Mouse (Mus musculus) neural tube, embryonic 11.5 days (tissue): ENCODE data around the gene Ddx19a. TPM values are rescaled to one million over a fixed set of nuclear protein-coding genes. Genes with fewer than 3 reads are reported as not detected.
A peak's percentile ranks its signal among the peaks of the same experiment; 100 is the strongest.

Source experiments
- ATAC-seq: fragments of 200-750 bp; cut with Nextera tagmentation; 2 replicates; pipeline ENCODE4 v1.8.0; 2017; ENCODE audit warnings: moderate number of reproducible peaks, mild to moderate bottlenecking, moderate TSS enrichment, moderate library complexity; ENCODE audit not compliant: insufficient read depth, low FRiP score, low TSS enrichment
- DNase-seq: peaks from one replicate; pipeline ENCODE4 v3.0.0-alpha.2; 2015; ENCODE audit warnings: low spot score
- H3K27ac ChIP-seq: fragments of 300-500 bp; sonication (generic); 2 replicates; pipeline ENCODE4 v1.5.1; 2014; ENCODE audit warnings: low read depth, mild to moderate bottlenecking, low read length
- H3K27me3 ChIP-seq: fragments of 300-500 bp; sonication (generic); 2 replicates; pipeline ENCODE4 v1.6.1; 2014; ENCODE audit warnings: mild to moderate bottlenecking, low read length, mixed read lengths; ENCODE audit not compliant: control insufficient read depth, insufficient read depth
- H3K36me3 ChIP-seq: fragments of 300-500 bp; sonication (generic); 2 replicates; pipeline ENCODE4 v1.6.1; 2014; ENCODE audit warnings: mild to moderate bottlenecking, low read length, moderate library complexity, mixed read lengths; ENCODE audit not compliant: control insufficient read depth, insufficient read depth
- H3K4me1 ChIP-seq: fragments of 300-500 bp; sonication (generic); 2 replicates; pipeline ENCODE4 v1.6.1; 2014; ENCODE audit warnings: low read length, mixed read lengths; ENCODE audit not compliant: control insufficient read depth, insufficient read depth
- H3K4me2 ChIP-seq: fragments of 300-500 bp; sonication (generic); 2 replicates; pipeline ENCODE4 v1.6.1; 2014; ENCODE audit warnings: low read depth, mild to moderate bottlenecking, moderate library complexity
- H3K4me3 ChIP-seq: fragments of 300-500 bp; sonication (generic); 2 replicates; pipeline ENCODE4 v1.5.1; 2014; ENCODE audit warnings: low read depth, low read length
- H3K9ac ChIP-seq: fragments of 300-500 bp; sonication (generic); 2 replicates; pipeline ENCODE4 v1.6.1; 2014; ENCODE audit warnings: mild to moderate bottlenecking, low read length
- H3K9me3 ChIP-seq: fragments of 300-500 bp; sonication (generic); 2 replicates; pipeline ENCODE4 v1.6.1; 2016; ENCODE audit warnings: low read length; ENCODE audit not compliant: control insufficient read depth
- WGBS: fragments of 180-500 bp; shearing (Covaris S2); extraction: QIAGEN DNeasy Blood & Tissue Kit; methylation state at CpG from one replicate; pipeline ENCODE4 v1.1.7; 2014; 5-methylcytosine and 5-hydroxymethylcytosine counted together
- polyA plus RNA-seq: library from polyadenylated mRNA; unstranded; fragments of >200 nt; fragmentation: Nextera tagmentation; extraction: Ambion mirVana; gene quantifications from 2 replicates; pipeline ENCODE4 v1.2.1, GENCODE M21; 2014

Ddx19a gene
- polyA plus RNA-seq, 1 experiment from 2014 or later = 33.7 TPM

GRCm38 (mm10) chr8:110945716-110946115 is 51.9 kb downstream of the Ddx19a start:
- no peak for ATAC-seq
- WGBS = 87% methylated on average over 4 of the region's 4 CpGs

GRCm38 (mm10) chr8:110944276-110944876 is 53.2 kb downstream of the Ddx19a start:
- Histone ChIP-seq H3K27ac (no peak overlapping the region), H3K36me3 (no peaks in the 10 kb centered on the region), H3K4me2 (no peak overlapping the region), H3K9me3 (no peaks in the 10 kb centered on the region), H3K9ac (no peak overlapping the region), H3K4me1 (no peaks in the 10 kb centered on the region), H3K4me3 (no peak overlapping the region), H3K27me3 (no peaks in the 10 kb centered on the region)
- 90% methylated on average over 7 of the region's 7 CpGs for WGBS
- ATAC-seq (no peak), DNase-seq (no peak)

More at GRCm38 (mm10) chr8:110945716-110946115, 51.9 kb downstream of the Ddx19a start:
- Histone ChIP-seq H3K4me1 (no peaks in the 10 kb centered on the region), H3K9ac (no peak overlapping the region), H3K4me2 (no peak overlapping the region), H3K4me3 (no peak overlapping the region), H3K27me3 (no peaks in the 10 kb centered on the region), H3K27ac (no peak overlapping the region), H3K9me3 (no peaks in the 10 kb centered on the region), H3K36me3 (no peaks in the 10 kb centered on the region)
- DNase-seq = no peak

- no peak overlapping the region for H3K4me2 ChIP-seq
- DNase-seq (no peak), ATAC-seq (no peak)
- H3K4me1 ChIP-seq = no peaks in the 10 kb centered on the region
- H3K36me3 ChIP-seq = no peaks in the 10 kb centered on the region
- 69% methylated on average over 10 of the region's 10 CpGs for WGBS
- H3K9me3 ChIP-seq = no peaks in the 10 kb centered on the region
- H3K4me3 ChIP-seq = no peak overlapping the region
- H3K9ac ChIP-seq = no peak overlapping the region
- no peaks in the 10 kb centered on the region for H3K27me3 ChIP-seq
- H3K27ac ChIP-seq = no peak overlapping the region
Measured at GRCm38 (mm10) chr8:110941453-110941948, 56.1 kb downstream of the Ddx19a start.

- no peak overlapping the region for H3K27ac ChIP-seq
- no peaks in the 10 kb centered on the region for H3K4me1 ChIP-seq
- no peaks in the 10 kb centered on the region for H3K9me3 ChIP-seq
- WGBS = 91% methylated on average over 15 of the region's 15 CpGs
- H3K4me3 ChIP-seq = no peak overlapping the region
- no peak overlapping the region for H3K4me2 ChIP-seq
- H3K36me3 ChIP-seq = no peaks in the 10 kb centered on the region
- H3K27me3 ChIP-seq = no peaks in the 10 kb centered on the region
- DNase-seq (no peak), ATAC-seq (no peak)
- H3K9ac ChIP-seq = no peak overlapping the region
Measured at GRCm38 (mm10) chr8:110940682-110941452, 56.7 kb downstream of the Ddx19a start.

GRCm38 (mm10) chr8:110938882-110939589 is 58.6 kb downstream of the Ddx19a start:
- no peak overlapping the region for H3K4me3 ChIP-seq
- no peaks in the 10 kb centered on the region for H3K36me3 ChIP-seq
- H3K27me3 ChIP-seq = no peaks in the 10 kb centered on the region
- DNase-seq (no peak), ATAC-seq (no peak)
- no peak overlapping the region for H3K9ac ChIP-seq
- 0 out of 2 replicates have a peak overlapping the region, but pooled peaks have one; percentile 23 for H3K27ac ChIP-seq
- 88% methylated on average over 6 of the region's 6 CpGs for WGBS
- no peaks in the 10 kb centered on the region for H3K4me1 ChIP-seq
- no peak overlapping the region for H3K4me2 ChIP-seq
- no peaks in the 10 kb centered on the region for H3K9me3 ChIP-seq

- Histone ChIP-seq H3K9me3 (no peaks in the 10 kb centered on the region), H3K4me1 (no peaks in the 10 kb centered on the region), H3K9ac (no peak overlapping the region), H3K4me2 (no peak overlapping the region), H3K27ac (no peak overlapping the region), H3K4me3 (no peak overlapping the region), H3K36me3 (no peaks in the 10 kb centered on the region), H3K27me3 (no peaks in the 10 kb centered on the region)
- DNase-seq = no peak
- 96% methylated on average over 12 of the region's 12 CpGs for WGBS
- ATAC-seq = no peak
Measured at GRCm38 (mm10) chr8:110936217-110936616, 61.4 kb downstream of the Ddx19a start.

GRCm38 (mm10) chr8:110933272-110933671 is 64.3 kb downstream of the Ddx19a start:
- Histone ChIP-seq H3K4me3 (no peak overlapping the region), H3K9ac (no peak overlapping the region), H3K36me3 (no peaks in the 10 kb centered on the region), H3K27ac (no peak overlapping the region), H3K27me3 (no peaks in the 10 kb centered on the region), H3K4me1 (no peaks in the 10 kb centered on the region), H3K9me3 (no peaks in the 10 kb centered on the region), H3K4me2 (no peak overlapping the region)
- no peak for ATAC-seq
- no peak for DNase-seq
- WGBS = 90% methylated on average over 2 of the region's 2 CpGs

GRCm38 (mm10) chr8:110932444-110932843 is 65.2 kb downstream of the Ddx19a start:
- Histone ChIP-seq H3K36me3 (no peaks in the 10 kb centered on the region), H3K9ac (no peak overlapping the region), H3K9me3 (no peaks in the 10 kb centered on the region), H3K27ac (no peak overlapping the region), H3K27me3 (no peaks in the 10 kb centered on the region), H3K4me1 (no peaks in the 10 kb centered on the region), H3K4me2 (no peak overlapping the region), H3K4me3 (no peak overlapping the region)
- no peak for ATAC-seq
- WGBS = 86% methylated on average over 3 of the region's 3 CpGs
- DNase-seq = no peak
